Mouse (Mus musculus) cerebellum, adult 2 months (tissue): ENCODE measurements around the gene Gng12. TPM values are rescaled to one million over a fixed set of nuclear protein-coding genes. Genes with fewer than 3 reads are reported as not detected.
"Not testable (repeated sequence)": the region's sequence is repeated elsewhere in the genome, so short reads cannot be mapped to it uniquely, and the experiment has no call there.

ENCODE experiments used
- DNase-seq, 2 experiments: peaks; one replicate each; pipeline ENCODE4 v3.0.0; 2021
- H3K27ac ChIP-seq: fragments of 200-500 bp; 2 replicates; pipeline ENCODE4 v1.5.1; 2012; ENCODE audit warnings: low read length, control low read depth, inconsistent platforms; ENCODE audit not compliant: insufficient read depth
- H3K27me3 ChIP-seq: fragments of 200-500 bp; 2 replicates; pipeline ENCODE4 v1.6.1; 2012; ENCODE audit warnings: inconsistent platforms, mild to moderate bottlenecking, low read length, moderate library complexity; ENCODE audit not compliant: control insufficient read depth, insufficient read depth
- H3K4me1 ChIP-seq: fragments of 200-500 bp; 2 replicates; pipeline ENCODE4 v1.6.1; 2011; ENCODE audit warnings: low read length; ENCODE audit not compliant: control insufficient read depth, insufficient read depth
- H3K4me3 ChIP-seq: fragments of 200-500 bp; replicated peaks from 2 replicates; pipeline ENCODE3; 2011; ENCODE audit warnings: mild to moderate bottlenecking, low read depth, low read length, control low read depth; ENCODE audit not compliant: insufficient read depth
- CTCF ChIP-seq: fragments of 200-500 bp; IDR thresholded peaks from 2 replicates; pipeline ENCODE4 v1.5.1; 2011; ENCODE audit warnings: low read depth, mild to moderate bottlenecking, control low read depth, low read length, moderate library complexity, borderline replicate concordance; ENCODE audit not compliant: insufficient read depth
- POLR2A ChIP-seq: fragments of 200-500 bp; IDR thresholded peaks from 2 replicates; pipeline ENCODE4 v1.6.1; 2011; ENCODE audit warnings: low read length, control low read depth, borderline replicate concordance; ENCODE audit not compliant: insufficient read depth
- WGBS: fragments of 180-500 bp; shearing (Covaris S2); methylation state at CpG from one replicate; pipeline ENCODE4 v1.1.7; 2018; 5-methylcytosine and 5-hydroxymethylcytosine counted together
- polyA plus RNA-seq: library from polyadenylated mRNA; depleted of rRNA; stranded (reverse); fragments of >200 nt; gene quantifications from 2 replicates; pipeline ENCODE4 v1.2.3, GENCODE M21; 2012; rRNA removed

Gng12 gene
- 38.1 and 40.1 TPM in 2 replicates for polyA plus RNA-seq

DNA sequence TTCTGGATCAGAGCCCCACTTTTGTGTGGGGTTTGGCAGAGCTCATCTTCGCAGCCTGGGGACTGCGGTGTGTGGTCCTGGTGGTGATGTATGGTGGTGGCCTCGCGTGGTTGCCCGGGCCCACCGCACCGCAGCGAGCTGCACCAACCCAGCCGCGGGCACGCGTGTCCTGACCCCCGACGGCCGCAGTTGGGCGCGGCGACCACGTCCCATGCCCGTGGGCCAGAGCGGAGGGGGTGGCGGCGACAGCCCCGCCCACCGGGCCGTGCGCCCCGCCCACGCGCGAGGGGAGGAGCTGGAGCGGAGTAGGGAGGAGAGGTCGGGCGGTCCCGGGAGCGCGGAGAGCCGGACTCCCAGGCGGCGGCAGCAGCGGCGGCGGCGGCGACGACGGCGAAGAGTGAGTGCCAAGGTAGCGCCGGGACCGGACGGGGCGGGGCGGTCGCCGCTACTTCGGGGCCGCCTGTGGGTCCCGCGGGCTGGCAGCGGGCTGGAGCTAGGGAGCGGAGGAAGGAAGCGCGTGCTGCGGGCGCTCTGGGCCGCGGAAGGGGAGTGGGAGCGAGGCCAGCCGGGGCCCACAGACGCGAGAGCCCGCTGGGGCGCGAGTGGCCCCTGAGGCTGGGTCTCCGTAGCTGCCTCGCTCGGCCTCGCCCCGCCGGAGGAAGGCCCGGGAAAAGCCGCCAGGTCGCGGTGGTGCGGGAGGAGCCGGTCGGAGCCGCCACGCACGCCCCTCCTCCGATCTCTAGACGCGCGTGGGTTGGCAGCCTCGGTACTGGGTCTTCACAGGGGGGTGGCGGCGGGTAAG lies at the start of gene Gng12:
TSS of gene Gng12 (plus strand) at position 279 of the 802 bp plus-strand sequence.
- no peaks in the 10 kb centered on the region for H3K27me3 ChIP-seq
- TF ChIP-seq CTCF (no peak), POLR2A (no peak)
- H3K4me1 ChIP-seq: no peaks in the 10 kb centered on the region
- DNase-seq: peak; percentile 74 to 76
- H3K4me3 ChIP-seq: peak within 1 kb of the TSS; percentile 74
- under 1% methylated on average over 94 of the region's 98 CpGs for WGBS
- no peak within 1 kb of the TSS for H3K27ac ChIP-seq

DNA sequence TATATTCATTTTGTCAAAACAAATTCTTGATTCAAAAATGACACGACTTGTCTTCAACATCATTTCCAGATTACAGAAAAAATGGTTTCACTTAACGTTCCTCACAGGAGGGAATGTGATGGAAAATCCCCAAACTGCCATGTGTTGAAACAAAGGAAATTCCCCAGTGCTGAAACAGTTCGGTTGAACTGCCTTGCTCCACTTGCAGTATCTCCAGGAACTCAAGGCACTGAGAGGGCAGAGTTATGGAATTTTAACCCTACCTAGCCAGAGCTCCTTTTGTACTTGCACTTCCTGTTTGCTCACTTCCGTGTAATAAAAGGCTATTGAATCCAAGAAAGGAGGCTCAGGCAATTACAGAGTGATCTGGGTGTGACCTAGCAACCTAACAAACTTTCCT lies 47.3 kb upstream of the Gng12 start:
- Histone ChIP-seq H3K27me3 (no peaks in the 10 kb centered on the region), H3K4me3 (no peak overlapping the region), H3K27ac (no peak overlapping the region), H3K4me1 (no peaks in the 10 kb centered on the region)
- no peak for DNase-seq
- TF ChIP-seq CTCF: no peak
- TF ChIP-seq POLR2A: no peak
- WGBS: 24% methylated on average over 4 of the region's 4 CpGs

DNA sequence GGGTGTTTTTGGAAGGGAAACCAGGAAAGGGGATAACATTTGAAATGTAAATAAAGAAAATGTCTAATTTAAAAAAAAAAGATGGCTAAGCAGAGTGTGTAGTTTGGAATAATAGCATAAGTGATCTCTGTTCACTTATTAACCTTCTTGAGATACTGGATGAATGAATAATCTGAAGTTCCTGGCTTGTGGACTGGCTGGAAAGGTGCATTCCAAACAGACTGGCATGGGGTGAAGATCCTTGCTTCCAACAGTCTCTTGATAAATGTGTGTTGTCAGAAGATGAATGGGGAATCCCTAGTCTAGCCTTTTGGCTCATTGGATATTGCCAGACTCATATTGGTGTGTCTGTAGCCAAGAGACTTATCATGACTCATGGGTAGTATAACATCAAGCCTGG lies 40.0 kb upstream of the Gng12 start:
- Histone ChIP-seq H3K27ac (no peak overlapping the region), H3K4me1 (no peaks in the 10 kb centered on the region), H3K27me3 (no peaks in the 10 kb centered on the region), H3K4me3 (no peak overlapping the region)
- TF ChIP-seq CTCF (no peak), POLR2A (no peak)
- no peak for DNase-seq

DNA sequence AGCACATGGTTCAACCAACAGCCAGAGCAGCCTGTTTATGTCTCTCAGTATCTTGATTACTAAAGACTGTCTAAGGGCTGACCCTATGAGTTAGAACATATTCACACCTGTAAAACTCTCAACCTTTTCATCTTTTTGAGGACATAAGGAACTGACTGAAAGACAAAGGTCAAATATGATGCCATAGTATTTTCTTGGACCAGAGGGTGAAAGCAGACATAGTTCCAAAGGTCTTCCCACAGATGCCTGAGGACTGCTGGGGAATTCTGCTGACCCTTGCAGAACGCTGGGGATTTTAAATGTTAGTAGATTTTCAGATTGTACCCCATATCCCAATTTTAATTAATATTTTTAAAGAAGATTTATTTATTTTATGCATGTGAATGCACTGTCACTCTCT lies 37.8 kb upstream of the Gng12 start:
- WGBS: 82% methylated on average over 1 of the region's 1 CpGs
- DNase-seq: no peak
- TF ChIP-seq CTCF: no peak
- TF ChIP-seq POLR2A: no peak
- Histone ChIP-seq H3K27ac (no peak overlapping the region), H3K27me3 (no peaks in the 10 kb centered on the region), H3K4me3 (no peak overlapping the region), H3K4me1 (no peaks in the 10 kb centered on the region)

DNA sequence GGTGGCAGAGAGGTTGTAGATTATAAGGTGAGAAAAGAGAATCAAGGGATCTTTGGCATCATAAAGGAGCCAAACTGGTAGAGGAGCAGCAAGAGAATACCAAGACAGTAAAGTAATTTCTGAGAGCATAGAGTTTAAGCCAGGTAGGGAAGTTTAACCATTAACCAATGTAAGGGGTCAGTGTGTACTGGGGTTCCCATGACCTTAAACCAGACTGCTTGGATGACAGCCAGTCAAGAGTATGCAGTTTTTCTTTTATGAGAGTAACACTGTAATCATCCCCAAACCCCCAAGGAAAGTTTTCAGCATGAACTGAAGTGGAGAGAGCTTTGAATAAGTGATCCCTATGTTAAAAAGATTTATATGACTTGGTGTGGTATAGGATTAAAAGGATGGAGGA lies 36.8 kb upstream of the Gng12 start:
- Histone ChIP-seq H3K4me1 (no peaks in the 10 kb centered on the region), H3K27ac (no peak overlapping the region), H3K27me3 (no peaks in the 10 kb centered on the region), H3K4me3 (no peak overlapping the region)
- DNase-seq: no peak
- no peak for TF ChIP-seq POLR2A
- no peak for TF ChIP-seq CTCF

DNA sequence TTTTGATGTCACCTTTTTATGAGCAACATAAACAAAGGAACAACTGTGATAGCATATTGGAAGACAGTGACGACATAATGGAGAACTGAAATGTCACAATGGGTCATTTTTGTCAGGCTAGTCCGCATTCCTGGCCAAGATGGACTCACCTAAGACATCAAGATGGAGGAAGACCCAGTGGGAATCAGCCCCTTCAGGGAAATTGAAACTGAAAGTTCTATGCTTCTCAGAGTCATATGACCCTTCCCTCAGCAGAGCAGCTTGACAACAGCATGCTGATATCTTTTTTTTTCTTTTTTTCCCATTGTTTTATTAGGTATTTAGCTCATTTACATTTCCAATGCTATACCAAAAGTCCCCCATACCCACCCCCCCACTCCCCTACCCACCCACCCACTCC lies 31.7 kb upstream of the Gng12 start:
- Histone ChIP-seq H3K27me3 (no peaks in the 10 kb centered on the region), H3K4me1 (no peaks in the 10 kb centered on the region), H3K27ac (no peak overlapping the region), H3K4me3 (no peak overlapping the region)
- no peak for DNase-seq
- no peak for TF ChIP-seq POLR2A
- no peak for TF ChIP-seq CTCF
- WGBS: 80% methylated on average over 2 of the region's 2 CpGs

DNA sequence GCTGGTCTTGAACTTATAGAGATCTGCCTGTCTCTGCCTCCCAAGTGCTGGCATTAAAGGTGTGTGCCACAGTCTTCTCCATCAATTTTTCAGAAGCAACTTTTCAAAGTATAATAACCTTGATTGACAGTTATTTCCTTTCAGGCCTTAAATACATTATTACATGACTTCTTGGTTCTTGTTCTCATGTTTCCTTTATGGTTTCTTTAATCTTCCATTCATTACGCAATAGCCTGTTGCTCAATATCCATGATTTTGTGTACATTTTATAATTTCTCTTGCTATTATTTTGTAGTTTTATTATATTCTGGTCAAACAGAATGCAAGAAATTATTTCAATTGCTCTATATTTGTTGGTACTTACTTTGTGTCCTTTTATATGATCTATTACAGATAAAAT lies 29.9 kb upstream of the Gng12 start:
- H3K4me1 ChIP-seq: no peaks in the 10 kb centered on the region
- DNase-seq: no peak
- WGBS: 99% methylated on average over 1 of the region's 1 CpGs
- H3K27ac ChIP-seq: no peak overlapping the region
- TF ChIP-seq POLR2A (no peak), CTCF (no peak)
- H3K27me3 ChIP-seq: no peaks in the 10 kb centered on the region
- no peak overlapping the region for H3K4me3 ChIP-seq

DNA sequence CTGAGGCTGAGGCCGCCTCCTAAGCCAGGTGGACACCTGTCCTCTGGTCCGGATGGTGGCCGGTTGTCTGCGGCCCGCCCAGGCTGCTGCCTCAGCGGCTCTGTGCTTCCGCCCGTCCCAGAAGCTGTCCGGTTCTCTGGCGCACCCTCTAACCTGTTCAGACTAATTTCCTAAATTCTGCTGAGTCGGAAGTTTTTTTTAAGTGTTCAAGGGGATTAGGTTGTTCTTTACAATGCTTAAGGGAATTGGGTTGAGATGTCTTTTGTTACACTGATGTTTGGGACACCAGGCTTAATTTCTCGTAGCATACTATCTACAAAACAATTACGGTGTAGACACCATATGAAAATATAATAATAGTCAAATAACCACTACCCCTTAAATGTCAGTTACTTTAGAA lies 19.1 kb upstream of the Gng12 start:
- H3K27me3 ChIP-seq: not testable (repeated sequence)
- 95% methylated on average over 13 of the region's 13 CpGs for WGBS

More for the DNA sequence above, 19.1 kb upstream of the Gng12 start:
- not testable (repeated sequence) for H3K4me1 ChIP-seq, H3K4me3 ChIP-seq, H3K27ac ChIP-seq, DNase-seq
